Mouse (Mus musculus) limb, embryonic 15.5 days (tissue): Measurements from ENCODE around the gene Wnt10b. TPM values are rescaled to one million over a fixed set of nuclear protein-coding genes. Genes with fewer than 3 reads are reported as not detected.

Experiments used
- ATAC-seq: fragments of 200-750 bp; cut with Nextera tagmentation; 2 replicates; pipeline ENCODE4 v1.8.0; 2017; ENCODE audit warnings: low read depth, moderate TSS enrichment; ENCODE audit not compliant: insufficient number of reproducible peaks, low FRiP score, low TSS enrichment
- H3K27ac ChIP-seq: fragments of 300-500 bp; sonication (generic); 2 replicates; pipeline ENCODE4 v1.5.1; 2015; ENCODE audit warnings: moderate library complexity, mild to moderate bottlenecking, inconsistent platforms
- H3K27me3 ChIP-seq: fragments of 300-500 bp; sonication (generic); 2 replicates; pipeline ENCODE4 v1.6.1; 2015; ENCODE audit warnings: inconsistent platforms
- H3K36me3 ChIP-seq: fragments of 300-500 bp; sonication (generic); 2 replicates; pipeline ENCODE4 v1.6.1; 2015; ENCODE audit warnings: inconsistent platforms
- H3K4me1 ChIP-seq: fragments of 300-500 bp; sonication (generic); 2 replicates; pipeline ENCODE4 v1.6.1; 2015; ENCODE audit warnings: inconsistent platforms
- H3K4me2 ChIP-seq: fragments of 300-500 bp; sonication (generic); 2 replicates; pipeline ENCODE4 v1.6.1; 2015; ENCODE audit warnings: mild to moderate bottlenecking, inconsistent platforms
- H3K4me3 ChIP-seq: fragments of 300-500 bp; sonication (generic); 2 replicates; pipeline ENCODE4 v1.5.1; 2015; ENCODE audit warnings: mild to moderate bottlenecking, inconsistent platforms
- H3K9ac ChIP-seq: fragments of 300-500 bp; sonication (generic); 2 replicates; pipeline ENCODE4 v1.6.1; 2015; ENCODE audit warnings: inconsistent platforms
- H3K9me3 ChIP-seq: fragments of 300-500 bp; sonication (generic); 2 replicates; pipeline ENCODE4 v1.6.1; 2016; ENCODE audit warnings: inconsistent platforms
- WGBS: fragments of 180-500 bp; shearing (Covaris S2); methylation state at CpG from one replicate; pipeline ENCODE4 v1.1.7; 2015; 5-methylcytosine and 5-hydroxymethylcytosine counted together
- polyA plus RNA-seq: library from polyadenylated mRNA; unstranded; fragments of >200 nt; fragmentation: Nextera tagmentation; extraction: Ambion mirVana; gene quantifications from 2 replicates; pipeline ENCODE4 v1.2.1, GENCODE M21; 2015

The Wnt10b gene
- polyA plus RNA-seq, 1 experiment from 2014 or later: 7.0 TPM

GRCm38 (mm10) chr15:98724441-98724840 lies 53.5 kb downstream of the Wnt10b start:
- H3K27ac ChIP-seq: no peak overlapping the region
- ATAC-seq: no peak
- no peak overlapping the region for H3K4me3 ChIP-seq
- no peaks in the 10 kb centered on the region for H3K9me3 ChIP-seq
- H3K4me2 ChIP-seq: no peak overlapping the region
- H3K4me1 ChIP-seq: peaks cover 48% of the 10 kb centered on the region
- H3K9ac ChIP-seq: no peak overlapping the region
- WGBS: 28% methylated on average over 19 of the region's 19 CpGs
- no peaks in the 10 kb centered on the region for H3K36me3 ChIP-seq
- H3K27me3 ChIP-seq: no peaks in the 10 kb centered on the region

DNA sequence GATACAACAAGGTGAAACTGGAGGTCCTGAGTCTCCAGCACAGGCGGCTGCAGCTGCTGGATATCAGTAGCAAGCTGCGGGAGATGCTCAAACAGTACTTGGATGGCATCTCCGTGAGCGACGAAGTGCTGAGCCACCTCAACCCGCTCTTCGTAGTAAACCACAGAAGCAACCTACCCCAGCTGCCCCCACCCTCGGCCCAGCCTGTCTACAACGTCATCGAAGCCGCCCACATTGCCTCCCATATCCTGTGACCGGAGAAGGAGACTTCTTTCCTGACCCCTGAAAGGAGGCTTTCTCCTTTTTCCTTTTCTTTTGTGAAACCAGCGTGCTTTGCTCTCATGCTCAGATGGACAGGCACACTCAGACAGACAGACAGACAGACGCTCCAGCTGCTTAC lies 55.1 kb downstream of the Wnt10b start:
- Histone ChIP-seq H3K9ac (no peak overlapping the region), H3K36me3 (no peaks in the 10 kb centered on the region), H3K4me1 (peaks cover 42% of the 10 kb centered on the region), H3K27me3 (no peaks in the 10 kb centered on the region), H3K9me3 (no peaks in the 10 kb centered on the region), H3K4me2 (no peak overlapping the region), H3K27ac (no peak overlapping the region), H3K4me3 (no peak overlapping the region)
- WGBS: 60% methylated on average over 14 of the region's 14 CpGs
- no peak for ATAC-seq

DNA sequence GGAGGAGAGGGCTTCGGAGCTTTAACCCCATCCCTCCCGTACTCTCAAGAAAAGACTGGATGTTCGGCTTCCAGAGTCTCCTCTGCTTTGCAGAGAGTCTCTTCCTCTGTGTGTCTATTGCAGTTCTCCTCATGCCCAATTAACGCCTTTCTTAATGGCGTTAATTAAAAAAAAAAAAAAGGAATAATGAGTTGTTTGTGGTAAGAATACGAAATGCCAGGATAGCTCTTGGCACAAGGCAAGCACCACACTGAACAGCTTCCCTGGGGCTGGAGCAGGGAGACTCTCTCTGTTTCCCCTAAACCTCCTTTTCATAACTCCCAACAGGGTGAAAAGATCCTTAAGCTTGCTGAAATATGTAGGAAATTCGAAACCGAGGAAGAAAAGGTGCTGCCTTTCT lies 55.8 kb downstream of the Wnt10b start:
- Histone ChIP-seq H3K36me3 (no peaks in the 10 kb centered on the region), H3K27me3 (no peaks in the 10 kb centered on the region), H3K4me1 (peaks cover 36% of the 10 kb centered on the region), H3K9me3 (no peaks in the 10 kb centered on the region), H3K4me3 (no peak overlapping the region), H3K27ac (no peak overlapping the region), H3K4me2 (no peak overlapping the region), H3K9ac (no peak overlapping the region)
- 70% methylated on average over 8 of the region's 8 CpGs for WGBS
- ATAC-seq: no peak

Other genes starting within 250 kb of the Wnt10b start
- 90.5 and 101 TPM in 2 replicates for gene Kansl2, start 243.9 kb downstream of the Wnt10b start, polyA plus RNA-seq
- gene Ccnt1, start 207.2 kb downstream of the Wnt10b start, polyA plus RNA-seq: 50.8 and 55.2 TPM in 2 replicates
- gene 4930415O20Rik, start 207.1 kb downstream of the Wnt10b start, polyA plus RNA-seq: not detected in 2 replicates
- gene Adcy6, start 168.1 kb downstream of the Wnt10b start, polyA plus RNA-seq: 15.1 and 15.8 TPM in 2 replicates
- 41.4 and 46.6 TPM in 2 replicates for gene Cacnb3, start 147.3 kb downstream of the Wnt10b start, polyA plus RNA-seq
- 18.5 and 24.7 TPM in 2 replicates for gene Ddx23, start 115.3 kb downstream of the Wnt10b start, polyA plus RNA-seq
- gene Rnd1, start 100.7 kb downstream of the Wnt10b start, polyA plus RNA-seq: 0.71 and 0.95 TPM in 2 replicates
- 0.65 and 0.74 TPM in 2 replicates for gene Ccdc65, start 69.9 kb downstream of the Wnt10b start, polyA plus RNA-seq
- 90.0 and 101 TPM in 2 replicates for gene Fkbp11, start 50.0 kb downstream of the Wnt10b start, polyA plus RNA-seq
- 41.7 and 49.3 TPM in 2 replicates for gene Arf3, start 14.9 kb downstream of the Wnt10b start, polyA plus RNA-seq
- gene Wnt1, start 11.7 kb upstream of the Wnt10b start, polyA plus RNA-seq: 0.06 and 0.14 TPM in 2 replicates
- 0.15 TPM in 1 of 2 replicates, not detected in the other for gene Ddn, start 31.3 kb upstream of the Wnt10b start, polyA plus RNA-seq
- gene Prkag1, start 53.4 kb upstream of the Wnt10b start, polyA plus RNA-seq: 91.4 and 94.3 TPM in 2 replicates
- gene Kmt2d, start 93.1 kb upstream of the Wnt10b start, polyA plus RNA-seq: 11.8 and 13.7 TPM in 2 replicates
- gene Rhebl1, start 116.4 kb upstream of the Wnt10b start, polyA plus RNA-seq: 14.1 and 14.2 TPM in 2 replicates
- gene Dhh, start 120.4 kb upstream of the Wnt10b start, polyA plus RNA-seq: 1.8 and 2.7 TPM in 2 replicates
- gene Lmbr1l, start 140.1 kb upstream of the Wnt10b start, polyA plus RNA-seq: 19.7 and 21.8 TPM in 2 replicates
- gene Tuba1b, start 156.4 kb upstream of the Wnt10b start, polyA plus RNA-seq: 1,374 and 1,490 TPM in 2 replicates
- not detected in 2 replicates for gene Gm49450, start 175.4 kb upstream of the Wnt10b start, polyA plus RNA-seq
- 1,206 and 1,410 TPM in 2 replicates for gene Tuba1a, start 175.6 kb upstream of the Wnt10b start, polyA plus RNA-seq